Comparison of ENCODE assay signal across 8 mouse cellular contexts in genomic region chr11:80385055-80385454, GRCm38 (mm10). TPM values are rescaled to one million over a fixed set of nuclear protein-coding genes. Genes with fewer than 3 reads are reported as not detected.
DNase-seq lines count a peak whose midpoint lies in the region; ATAC-seq and TF ChIP-seq lines count a peak whose summit lies in the region.

No protein-coding gene starts in this region.

- TF ChIP-seq CTCF in bone marrow, adult 2 months (IDR thresholded peaks at IDR 0.05; ENCODE audit: control insufficient read depth, insufficient read depth, low read length): no peak

- WGBS in heart, embryonic 11.5 days (ENCODE audit: insufficient replicate concordance): 59% methylated on average over 4 of the region's 4 CpGs
- WGBS in bone marrow, adult 2 months: 12% methylated on average over 4 of the region's 4 CpGs
- WGBS in hindbrain, embryonic 12.5 days: 66% methylated on average over 4 of the region's 4 CpGs
- WGBS in midbrain, embryonic 10.5 days: 77% methylated on average over 4 of the region's 4 CpGs

- H3K4me2 ChIP-seq in heart, embryonic 11.5 days: peak overlapping the region; percentile 89
- peak overlapping the region; percentile 73 for H3K4me2 ChIP-seq in hindbrain, embryonic 12.5 days (replicated peaks)

- H3K27ac ChIP-seq in heart, embryonic 11.5 days (ENCODE audit: low read depth, low read length): no peak overlapping the region
- H3K27ac ChIP-seq in bone marrow, adult 2 months (ENCODE audit: control insufficient read depth, insufficient read depth, low read depth, low read length, poor library complexity): no peak overlapping the region
- H3K27ac ChIP-seq in hindbrain, embryonic 12.5 days: no peak overlapping the region
- no peak overlapping the region for H3K27ac ChIP-seq in midbrain, embryonic 10.5 days (replicated peaks)

- DNase-seq in heart, adult 8-10 months (ENCODE audit: low spot score): no peak
- no peak for DNase-seq in midbrain, embryonic 10.5 days (ENCODE audit: low spot score)
- DNase-seq in spleen, adult 18-20 months: no peak
- no peak for DNase-seq in ovary, postnatal 36 days (ENCODE audit: low spot score)
- no peak for DNase-seq in urinary bladder, postnatal 10 days (ENCODE audit: low spot score)

- ATAC-seq in heart, embryonic 11.5 days (replicated peaks; ENCODE audit: insufficient number of reproducible peaks, low FRiP score, low TSS enrichment): no peak
- no peak for ATAC-seq in hindbrain, embryonic 12.5 days (ENCODE audit: low FRiP score)

- H3K27me3 ChIP-seq in heart, embryonic 11.5 days (ENCODE audit: control insufficient read depth, insufficient read depth, low read length): no peaks in the 10 kb centered on the region
- no peaks in the 10 kb centered on the region for H3K27me3 ChIP-seq in hindbrain, embryonic 12.5 days
- H3K27me3 ChIP-seq in midbrain, embryonic 10.5 days (ENCODE audit: low read depth, poor library complexity, severe bottlenecking): no peaks in the 10 kb centered on the region

- TF ChIP-seq POLR2A in bone marrow, adult 2 months (IDR thresholded peaks at IDR 0.05; ENCODE audit: borderline replicate concordance, control insufficient read depth, low read depth, low read length): no peak

- peak overlapping the region; percentile 60 for H3K9ac ChIP-seq in heart, embryonic 11.5 days (ENCODE audit: low read depth, low read length)
- peak overlapping the region; percentile 62 for H3K9ac ChIP-seq in hindbrain, embryonic 12.5 days

- peaks cover 14% of the 10 kb centered on the region for H3K36me3 ChIP-seq in heart, embryonic 11.5 days (ENCODE audit: control insufficient read depth, insufficient read depth, low read length)
- H3K36me3 ChIP-seq in hindbrain, embryonic 12.5 days: peaks cover 22% of the 10 kb centered on the region
- H3K36me3 ChIP-seq in midbrain, embryonic 10.5 days: peaks cover 56% of the 10 kb centered on the region

- no peaks in the 10 kb centered on the region for H3K9me3 ChIP-seq in heart, embryonic 11.5 days (replicated peaks; ENCODE audit: control insufficient read depth, low read length)
- no peaks in the 10 kb centered on the region for H3K9me3 ChIP-seq in hindbrain, embryonic 12.5 days (replicated peaks)
- no peaks in the 10 kb centered on the region for H3K9me3 ChIP-seq in midbrain, embryonic 10.5 days (replicated peaks)

- H3K4me3 ChIP-seq in heart, embryonic 11.5 days (ENCODE audit: low read depth, low read length): peak overlapping the region; percentile 98
- H3K4me3 ChIP-seq in bone marrow, adult 2 months (replicated peaks; ENCODE audit: control insufficient read depth, low read depth, low read length): peak overlapping the region; percentile 58
- H3K4me3 ChIP-seq in hindbrain, embryonic 12.5 days: peak overlapping the region; percentile 87
- peak overlapping the region; percentile 97 for H3K4me3 ChIP-seq in midbrain, embryonic 10.5 days

- H3K4me1 ChIP-seq in heart, embryonic 11.5 days (ENCODE audit: control insufficient read depth, insufficient read depth, low read length): peaks cover 7% of the 10 kb centered on the region
- H3K4me1 ChIP-seq in bone marrow, adult 2 months (ENCODE audit: control insufficient read depth, insufficient read depth, low read length): peaks cover 2% of the 10 kb centered on the region; the same call in 1 of the 2 replicates
- peaks cover 26% of the 10 kb centered on the region for H3K4me1 ChIP-seq in hindbrain, embryonic 12.5 days
- H3K4me1 ChIP-seq in midbrain, embryonic 10.5 days: peaks cover 36% of the 10 kb centered on the region

RNA-seq across cellular contexts. Expression of gene Zfp207, which starts 2.0 kb away (rescaled TPM):
- 189 and 200 TPM in 2 replicates for polyA plus RNA-seq in heart, embryonic 11.5 days (2014; fragmentation: Nextera tagmentation; extraction: Ambion mirVana)
- total RNA-seq in heart, adult 8-10 months (2022): 10 to 100 TPM; 51.6 to 64.2 (median 60.8) TPM
- 103 and 109 TPM in 2 replicates for polyA plus RNA-seq in bone marrow, adult 2 months (2011; ENCODE audit: insufficient read depth, insufficient read length, low replicate concordance, missing spikeins)
- 265 TPM in 2 replicates for polyA plus RNA-seq in hindbrain, embryonic 12.5 days (2016; fragmentation: Nextera tagmentation; extraction: Ambion mirVana)
- 304 and 308 TPM in 2 replicates for polyA plus RNA-seq in midbrain, embryonic 10.5 days (2016; fragmentation: Nextera tagmentation; extraction: Ambion mirVana)

RNA-seq across cellular contexts. Expression of gene 5730455P16Rik, which starts 7.2 kb away (rescaled TPM):
- 14.6 and 14.8 TPM in 2 replicates for polyA plus RNA-seq in heart, embryonic 11.5 days (2014; fragmentation: Nextera tagmentation; extraction: Ambion mirVana)
- 10 to 100 TPM; 26.4 to 28.9 (median 27.6) TPM for total RNA-seq in heart, adult 8-10 months (2022)
- polyA plus RNA-seq in bone marrow, adult 2 months (2011; ENCODE audit: insufficient read depth, insufficient read length, low replicate concordance, missing spikeins): 27.9 and 42.0 TPM in 2 replicates
- 28.7 and 31.4 TPM in 2 replicates for polyA plus RNA-seq in hindbrain, embryonic 12.5 days (2016; fragmentation: Nextera tagmentation; extraction: Ambion mirVana)
- 24.6 and 27.5 TPM in 2 replicates for polyA plus RNA-seq in midbrain, embryonic 10.5 days (2016; fragmentation: Nextera tagmentation; extraction: Ambion mirVana)

RNA-seq across cellular contexts. Expression of gene Psmd11, which starts 43.4 kb away (rescaled TPM):
- polyA plus RNA-seq in heart, embryonic 11.5 days (2014; fragmentation: Nextera tagmentation; extraction: Ambion mirVana): 185 and 215 TPM in 2 replicates
- total RNA-seq in heart, adult 8-10 months (2022): 100 to 1,000 TPM in 3 of 4 experiments, 10 to 100 TPM in 1; 99.6 to 118 (median 111) TPM
- 59.0 and 71.3 TPM in 2 replicates for polyA plus RNA-seq in bone marrow, adult 2 months (2011; ENCODE audit: insufficient read depth, insufficient read length, low replicate concordance, missing spikeins)
- polyA plus RNA-seq in hindbrain, embryonic 12.5 days (2016; fragmentation: Nextera tagmentation; extraction: Ambion mirVana): 316 and 330 TPM in 2 replicates
- polyA plus RNA-seq in midbrain, embryonic 10.5 days (2016; fragmentation: Nextera tagmentation; extraction: Ambion mirVana): 400 and 418 TPM in 2 replicates
